Mouse (Mus musculus): ENCODE results near the gene Vstm5. TPM values are rescaled to one million over a fixed set of nuclear protein-coding genes. Genes with fewer than 3 reads are reported as not detected.
A peak's percentile ranks its signal among the peaks of the same experiment; 100 is the strongest.
"Not testable (repeated sequence)": the region's sequence is repeated elsewhere in the genome, so short reads cannot be mapped to it uniquely, and the experiment has no call there.

Gene Vstm5
- not detected for total RNA-seq (2021)
- long read RNA-seq, experiment 1: 0 reads
- long read RNA-seq, experiment 2: 0 reads

GRCm38 (mm10) chr9:15239042-15239925 is at the start of gene Vstm5:
Gene Vstm5 (plus strand): TSS chr9:15239045.
- DNase-seq: no peak
- H3K4me3 ChIP-seq: peak within 1 kb of the TSS; percentile 66
- peak within 1 kb of the TSS; percentile 46 for H3K27ac ChIP-seq
- intact Hi-C loops (cut with DNase I): no loop called here
- no peak for TF ChIP-seq CTCF (IDR thresholded peaks at IDR 0.05)

GRCm38 (mm10) chr9:15194806-15195205 is 44.0 kb upstream of the Vstm5 start:
- H3K27ac ChIP-seq; H3K4me3 ChIP-seq; DNase-seq; intact Hi-C loops (cut with DNase I): not testable (repeated sequence)

GRCm38 (mm10) chr9:15206631-15207030 is 32.2 kb upstream of the Vstm5 start:
- Histone ChIP-seq H3K27ac (no peak overlapping the region), H3K4me3 (no peak overlapping the region)
- no peak for DNase-seq
- no peak for TF ChIP-seq CTCF (IDR thresholded peaks at IDR 0.05)
- intact Hi-C loops (cut with DNase I): no loop called here

GRCm38 (mm10) chr9:15209320-15209719 is 29.5 kb upstream of the Vstm5 start:
- no peak overlapping the region for H3K4me3 ChIP-seq
- intact Hi-C loops (cut with DNase I): no loop called here
- DNase-seq: no peak

GRCm38 (mm10) chr9:15211876-15212275 is 27.0 kb upstream of the Vstm5 start:
- TF ChIP-seq CTCF (IDR thresholded peaks at IDR 0.05): peak; percentile 53
- intact Hi-C loops (cut with DNase I): loop anchor here (2.0 kb wide), 1 partner anchor 183 kb away; no protein-coding TSS in a partner anchor
- DNase-seq: no peak

More at GRCm38 (mm10) chr9:15209320-15209719, 29.5 kb upstream of the Vstm5 start:
- no peak for TF ChIP-seq CTCF (IDR thresholded peaks at IDR 0.05)
- H3K27ac ChIP-seq: no peak overlapping the region

GRCm38 (mm10) chr9:15213695-15214094 is 25.1 kb upstream of the Vstm5 start:
- Histone ChIP-seq H3K27ac (no peak overlapping the region), H3K4me3 (no peak overlapping the region)
- intact Hi-C loops (cut with DNase I): loop anchor here (2.0 kb wide), 1 partner anchor 185 kb away; no protein-coding TSS in a partner anchor
- no peak for DNase-seq
- no peak for TF ChIP-seq CTCF (IDR thresholded peaks at IDR 0.05)

More at GRCm38 (mm10) chr9:15211876-15212275, 27.0 kb upstream of the Vstm5 start:
- Histone ChIP-seq H3K4me3 (no peak overlapping the region), H3K27ac (no peak overlapping the region)

GRCm38 (mm10) chr9:15224912-15225311 is 13.9 kb upstream of the Vstm5 start:
- Histone ChIP-seq H3K4me3 (no peak overlapping the region), H3K27ac (no peak overlapping the region)
- TF ChIP-seq CTCF (IDR thresholded peaks at IDR 0.05): no peak
- no peak for DNase-seq
- intact Hi-C loops (cut with DNase I): no loop called here

- DNase-seq: no peak
- Histone ChIP-seq H3K4me3 (no peak overlapping the region), H3K27ac (no peak overlapping the region)
- intact Hi-C loops (cut with DNase I): no loop called here
- TF ChIP-seq CTCF (IDR thresholded peaks at IDR 0.05): no peak
Measured at GRCm38 (mm10) chr9:15232445-15232844, 6.4 kb upstream of the Vstm5 start.

- no peak overlapping the region for H3K4me3 ChIP-seq
- DNase-seq: no peak
- intact Hi-C loops (cut with DNase I): no loop called here
- no peak for TF ChIP-seq CTCF (IDR thresholded peaks at IDR 0.05)
- no peak overlapping the region for H3K27ac ChIP-seq
Measured at GRCm38 (mm10) chr9:15233604-15234003, 5.2 kb upstream of the Vstm5 start.

- Histone ChIP-seq H3K27ac (no peak overlapping the region), H3K4me3 (no peak overlapping the region)
- no peak for TF ChIP-seq CTCF (IDR thresholded peaks at IDR 0.05)
- intact Hi-C loops (cut with DNase I): no loop called here
- no peak for DNase-seq
Measured at GRCm38 (mm10) chr9:15235986-15236385, 2.9 kb upstream of the Vstm5 start.

- intact Hi-C loops (cut with DNase I): no loop called here
- TF ChIP-seq CTCF (IDR thresholded peaks at IDR 0.05): no peak
- DNase-seq: no peak
- Histone ChIP-seq H3K4me3 (no peak overlapping the region), H3K27ac (no peak overlapping the region)
Measured at GRCm38 (mm10) chr9:15237516-15238296, 1.1 kb upstream of the Vstm5 start.

GRCm38 (mm10) chr9:15238297-15238990 is 401 bp upstream of the Vstm5 start:
- Histone ChIP-seq H3K4me3 (peak overlapping the region; percentile 66), H3K27ac (no peak overlapping the region)
- intact Hi-C loops (cut with DNase I): no loop called here
- no peak for DNase-seq
- no peak for TF ChIP-seq CTCF (IDR thresholded peaks at IDR 0.05)
